Mouse (Mus musculus) lung, embryonic 15.5 days (tissue): ENCODE measurements around the gene Mfsd11. TPM values are rescaled to one million over a fixed set of nuclear protein-coding genes. Genes with fewer than 3 reads are reported as not detected.

Experiments
- polyA plus RNA-seq: library from polyadenylated mRNA; unstranded; fragments of >200 nt; fragmentation: Nextera tagmentation; extraction: Ambion mirVana; gene quantifications from 2 replicates; pipeline ENCODE4 v1.2.1, GENCODE M21; 2015

The Mfsd11 gene
- polyA plus RNA-seq, 1 experiment from 2014 or later = 30.5 TPM

Other genes starting within 250 kb of the Mfsd11 start
- gene Rhbdf2, start 225.4 kb upstream of the Mfsd11 start, polyA plus RNA-seq = 12.5 and 13.5 TPM in 2 replicates
- gene Prcd, start 198.9 kb upstream of the Mfsd11 start, polyA plus RNA-seq = 1.8 and 3.2 TPM in 2 replicates
- gene Cygb, start 198.1 kb upstream of the Mfsd11 start, polyA plus RNA-seq = 11.2 and 11.9 TPM in 2 replicates
- not detected in 2 replicates for gene St6galnac1, start 76.9 kb upstream of the Mfsd11 start, polyA plus RNA-seq
- 18.8 and 19.0 TPM in 2 replicates for gene Mxra7, start 24.4 kb upstream of the Mfsd11 start, polyA plus RNA-seq
- 61.3 and 61.9 TPM in 2 replicates for gene Mettl23, start 9.2 kb upstream of the Mfsd11 start, polyA plus RNA-seq
- 64.2 and 65.7 TPM in 2 replicates for gene Jmjd6, start 9.0 kb upstream of the Mfsd11 start, polyA plus RNA-seq
- gene Srsf2, start 654 bp downstream of the Mfsd11 start, polyA plus RNA-seq = 857 and 876 TPM in 2 replicates
- 0.35 and 0.69 TPM in 2 replicates for gene Mgat5b, start 66.4 kb downstream of the Mfsd11 start, polyA plus RNA-seq